In the genomic region with DNA sequence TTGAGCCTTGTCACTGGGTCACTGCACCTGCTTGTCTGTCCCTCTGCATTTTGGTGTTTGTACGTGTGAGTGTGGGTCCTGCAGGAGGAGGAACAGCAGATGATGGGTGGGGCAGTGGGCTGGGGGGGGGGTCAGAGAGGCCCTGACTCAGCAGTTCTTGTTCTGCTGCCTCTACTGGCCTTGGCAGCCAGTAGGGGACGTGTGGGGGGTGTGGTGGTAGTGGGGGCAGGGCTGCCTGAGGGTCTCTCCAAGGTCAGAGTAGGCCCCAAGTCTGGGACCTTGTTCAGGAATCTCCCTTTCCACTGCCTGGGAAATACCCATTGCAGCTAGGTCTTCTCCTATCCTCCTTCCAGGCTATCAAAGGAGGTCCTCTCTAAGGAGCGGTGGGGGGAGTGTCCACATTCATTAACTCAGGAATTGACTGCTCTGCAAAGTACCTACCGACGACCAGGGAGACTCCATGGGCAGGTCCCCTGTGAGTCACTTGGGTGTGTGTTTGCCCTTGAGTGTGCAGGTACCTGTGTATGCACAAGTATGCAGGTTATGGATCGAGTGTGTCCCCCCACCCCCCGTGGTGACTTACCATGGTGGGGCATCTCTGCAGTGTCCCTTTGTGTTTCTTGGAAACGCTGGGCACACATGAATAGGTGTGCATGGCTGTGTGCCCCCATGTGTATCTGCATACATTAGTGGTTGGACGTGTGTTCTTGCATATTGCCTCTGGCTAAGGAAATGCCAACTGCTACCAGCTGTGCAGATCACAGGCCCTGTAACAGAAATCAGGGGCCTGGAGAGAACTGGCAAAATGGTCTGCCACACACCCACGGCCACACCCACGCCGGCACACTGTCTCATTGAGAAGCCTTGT, we compare ENCODE assay signal across 11 mouse cellular contexts. TPM values are rescaled to one million over a fixed set of nuclear protein-coding genes. Genes with fewer than 3 reads are reported as not detected.
DNase-seq lines count a peak whose midpoint lies in the region; ATAC-seq lines count a peak whose summit lies in the region.
"Had no signal": no experiment of that assay in that cellular context is flagged by ENCODE, and none has a peak within 500 bp of the region (broad histone marks: within the 10 kb centered on the region; RNA-seq: fewer than 3 reads in every experiment).

No protein-coding gene starts in this region.

- H3K36me3 ChIP-seq in forebrain, embryonic 10.5 days (replicated peaks) = no peaks in the 10 kb centered on the region
- H3K36me3 ChIP-seq in forebrain, embryonic 11.5 days (ENCODE audit: control insufficient read depth, insufficient read depth, low read length) = no peaks in the 10 kb centered on the region
- no peaks in the 10 kb centered on the region for H3K36me3 ChIP-seq in hindbrain, embryonic 15.5 days
- no peaks in the 10 kb centered on the region for H3K36me3 ChIP-seq in neural tube, embryonic 12.5 days
- H3K36me3 ChIP-seq: limb, embryonic 13.5 days had no signal

- peak overlapping the region; percentile 66 for H3K27ac ChIP-seq in forebrain, embryonic 10.5 days
- H3K27ac ChIP-seq in forebrain, embryonic 11.5 days (ENCODE audit: low read depth, low read length) = no peak overlapping the region
- H3K27ac ChIP-seq in hindbrain, embryonic 15.5 days (replicated peaks) = peak overlapping the region; percentile 97
- H3K27ac ChIP-seq in neural tube, embryonic 12.5 days = no peak overlapping the region
- H3K27ac ChIP-seq: limb, embryonic 13.5 days had no signal

- no peak overlapping the region; the same call in 1 of the 2 replicates for H3K9ac ChIP-seq in forebrain, embryonic 11.5 days (ENCODE audit: low read length)
- no peak overlapping the region for H3K9ac ChIP-seq in hindbrain, embryonic 15.5 days
- no peak overlapping the region for H3K9ac ChIP-seq in neural tube, embryonic 12.5 days
- H3K9ac ChIP-seq: limb, embryonic 13.5 days; lung, embryonic 14.5 days had no signal

- peaks cover 67% of the 10 kb centered on the region for H3K27me3 ChIP-seq in forebrain, embryonic 10.5 days (ENCODE audit: poor library complexity, severe bottlenecking)
- H3K27me3 ChIP-seq in forebrain, embryonic 11.5 days (ENCODE audit: control insufficient read depth, insufficient read depth, low read length) = peaks cover 19% of the 10 kb centered on the region
- no peaks in the 10 kb centered on the region for H3K27me3 ChIP-seq in hindbrain, embryonic 15.5 days
- peaks cover 31% of the 10 kb centered on the region for H3K27me3 ChIP-seq in neural tube, embryonic 12.5 days (replicated peaks)

- H3K4me3 ChIP-seq in forebrain, embryonic 10.5 days = peak overlapping the region; percentile 24; the same call in 1 of the 2 replicates
- no peak overlapping the region for H3K4me3 ChIP-seq in forebrain, embryonic 11.5 days (ENCODE audit: low read depth, low read length)
- no peak overlapping the region for H3K4me3 ChIP-seq in hindbrain, embryonic 15.5 days
- H3K4me3 ChIP-seq in neural tube, embryonic 12.5 days = no peak overlapping the region
- H3K4me3 ChIP-seq: megakaryocyte, embryonic 14.5 days had no signal

- no peak for ATAC-seq in forebrain, embryonic 11.5 days (replicated peaks; ENCODE audit: low FRiP score)
- no peak for ATAC-seq in hindbrain, embryonic 15.5 days (ENCODE audit: low FRiP score, low read depth)
- ATAC-seq in neural tube, embryonic 12.5 days (ENCODE audit: low FRiP score, low read depth) = no peak

- no peaks in the 10 kb centered on the region for H3K9me3 ChIP-seq in forebrain, embryonic 10.5 days
- H3K9me3 ChIP-seq in forebrain, embryonic 11.5 days (ENCODE audit: control insufficient read depth, low read length) = no peaks in the 10 kb centered on the region
- no peaks in the 10 kb centered on the region for H3K9me3 ChIP-seq in hindbrain, embryonic 15.5 days
- no peaks in the 10 kb centered on the region for H3K9me3 ChIP-seq in neural tube, embryonic 12.5 days
- H3K9me3 ChIP-seq: limb, embryonic 13.5 days; megakaryocyte, embryonic 14.5 days had no signal

- H3K4me2 ChIP-seq in forebrain, embryonic 11.5 days (ENCODE audit: low read depth, low read length, severe bottlenecking) = no peak overlapping the region
- peak overlapping the region; percentile 88 for H3K4me2 ChIP-seq in hindbrain, embryonic 15.5 days
- peak overlapping the region; percentile 83 for H3K4me2 ChIP-seq in neural tube, embryonic 12.5 days (replicated peaks)

- no peak for DNase-seq in forebrain, embryonic 10.5 days (ENCODE audit: extremely low spot score, low spot score)
- no peak for DNase-seq in forebrain, embryonic 11.5 days (ENCODE audit: low spot score)
- peak; percentile 56 for DNase-seq in R1 (ENCODE audit: low read depth, low spot score)
- no peak for DNase-seq in lung, postnatal 4 days
- DNase-seq in adrenal gland, adult 2 months = no peak
- no peak for DNase-seq in urinary bladder, postnatal 36 days (ENCODE audit: low spot score in 2 of 2)

- H3K4me1 ChIP-seq in forebrain, embryonic 10.5 days = peaks cover 77% of the 10 kb centered on the region
- H3K4me1 ChIP-seq in forebrain, embryonic 11.5 days (replicated peaks; ENCODE audit: control insufficient read depth, insufficient read depth, low read length) = peaks cover 22% of the 10 kb centered on the region
- peaks cover 61% of the 10 kb centered on the region for H3K4me1 ChIP-seq in hindbrain, embryonic 15.5 days (replicated peaks)
- peaks cover 56% of the 10 kb centered on the region for H3K4me1 ChIP-seq in neural tube, embryonic 12.5 days

- 68% methylated on average over 12 of the region's 12 CpGs for WGBS in forebrain, embryonic 10.5 days
- 65% methylated on average over 12 of the region's 12 CpGs for WGBS in forebrain, embryonic 11.5 days
- 46% methylated on average over 12 of the region's 12 CpGs for WGBS in hindbrain, embryonic 15.5 days
- WGBS in neural tube, embryonic 12.5 days = 59% methylated on average over 12 of the region's 12 CpGs

RNA-seq across cellular contexts. Expression of a gene that starts 1.4 kb away (rescaled TPM):
- polyA plus RNA-seq in forebrain, embryonic 10.5 days (2016; fragmentation: Nextera tagmentation; extraction: Ambion mirVana) = 2.8 and 3.1 TPM in 2 replicates
- polyA plus RNA-seq in forebrain, embryonic 11.5 days (2014; fragmentation: Nextera tagmentation; extraction: Ambion mirVana) = 8.1 and 10.4 TPM in 2 replicates
- 44.3 and 46.6 TPM in 2 replicates for polyA plus RNA-seq in hindbrain, embryonic 15.5 days (2015; fragmentation: Nextera tagmentation; extraction: Ambion mirVana)
- polyA plus RNA-seq in neural tube, embryonic 12.5 days (2016; fragmentation: Nextera tagmentation; extraction: Ambion mirVana) = 31.2 and 32.9 TPM in 2 replicates
- 10 to 100 TPM; 12.1 to 14.0 TPM for total RNA-seq in adrenal gland, adult 2 months (2021)
- 14.3 and 18.1 TPM in 2 replicates for polyA plus RNA-seq in adrenal gland, adult 2 months (2012; rRNA removed)

RNA-seq across cellular contexts. Expression of a gene that starts 18.0 kb away (rescaled TPM):
- polyA plus RNA-seq in forebrain, embryonic 10.5 days (2016; fragmentation: Nextera tagmentation; extraction: Ambion mirVana) = 15.6 and 17.0 TPM in 2 replicates
- polyA plus RNA-seq in forebrain, embryonic 11.5 days (2014; fragmentation: Nextera tagmentation; extraction: Ambion mirVana) = 9.5 and 12.9 TPM in 2 replicates
- polyA plus RNA-seq in hindbrain, embryonic 15.5 days (2015; fragmentation: Nextera tagmentation; extraction: Ambion mirVana) = 140 and 148 TPM in 2 replicates
- 26.4 and 28.3 TPM in 2 replicates for polyA plus RNA-seq in neural tube, embryonic 12.5 days (2016; fragmentation: Nextera tagmentation; extraction: Ambion mirVana)
- 10 to 100 TPM; 31.4 to 37.0 TPM for total RNA-seq in adrenal gland, adult 2 months (2021)
- 79.6 and 84.5 TPM in 2 replicates for polyA plus RNA-seq in adrenal gland, adult 2 months (2012; rRNA removed)

RNA-seq across cellular contexts. Expression of a gene that starts 32.9 kb away (rescaled TPM):
- polyA plus RNA-seq in forebrain, embryonic 10.5 days (2016; fragmentation: Nextera tagmentation; extraction: Ambion mirVana) = 0.83 and 2.0 TPM in 2 replicates
- polyA plus RNA-seq in forebrain, embryonic 11.5 days (2014; fragmentation: Nextera tagmentation; extraction: Ambion mirVana) = 1.2 TPM in 2 replicates
- polyA plus RNA-seq in hindbrain, embryonic 15.5 days (2015; fragmentation: Nextera tagmentation; extraction: Ambion mirVana) = 7.0 and 7.6 TPM in 2 replicates
- 4.7 and 5.5 TPM in 2 replicates for polyA plus RNA-seq in neural tube, embryonic 12.5 days (2016; fragmentation: Nextera tagmentation; extraction: Ambion mirVana)
- 10 to 100 TPM; 48.3 to 94.0 TPM for total RNA-seq in adrenal gland, adult 2 months (2021)
- polyA plus RNA-seq in adrenal gland, adult 2 months (2012; rRNA removed) = 97.8 and 115 TPM in 2 replicates

RNA-seq across cellular contexts. Expression of a gene that starts 53.6 kb away (rescaled TPM):
- 201 TPM in 2 replicates for polyA plus RNA-seq in forebrain, embryonic 10.5 days (2016; fragmentation: Nextera tagmentation; extraction: Ambion mirVana)
- polyA plus RNA-seq in forebrain, embryonic 11.5 days (2014; fragmentation: Nextera tagmentation; extraction: Ambion mirVana) = 275 and 283 TPM in 2 replicates
- polyA plus RNA-seq in hindbrain, embryonic 15.5 days (2015; fragmentation: Nextera tagmentation; extraction: Ambion mirVana) = 103 and 117 TPM in 2 replicates
- 171 TPM in 2 replicates for polyA plus RNA-seq in neural tube, embryonic 12.5 days (2016; fragmentation: Nextera tagmentation; extraction: Ambion mirVana)
- 100 to 1,000 TPM; 141 to 286 TPM for total RNA-seq in adrenal gland, adult 2 months (2021)
- polyA plus RNA-seq in adrenal gland, adult 2 months (2012; rRNA removed) = 346 and 350 TPM in 2 replicates

Comparison
In these comparisons a context has a peak if more than half of its experiments do, and no peak if none do; other contexts are left out.
1. H3K27ac ChIP-seq: peak in forebrain, embryonic 10.5 days (single experiment) and hindbrain, embryonic 15.5 days (single experiment); none in forebrain, embryonic 11.5 days (single experiment) and neural tube, embryonic 12.5 days (single experiment).
2. RNA of a gene that starts 32.9 kb away (polyA plus RNA-seq): 97.8 to 115 TPM in adrenal gland, adult 2 months; 7.0 to 7.6 TPM in hindbrain, embryonic 15.5 days, 4.7 to 5.5 TPM in neural tube, embryonic 12.5 days, 1.2 TPM in forebrain, embryonic 11.5 days and 0.83 to 2.0 TPM in forebrain, embryonic 10.5 days; every median in the first group is over 10 times any median in the second.